Mouse (Mus musculus): ENCODE data around the gene Blmh.

DNA sequence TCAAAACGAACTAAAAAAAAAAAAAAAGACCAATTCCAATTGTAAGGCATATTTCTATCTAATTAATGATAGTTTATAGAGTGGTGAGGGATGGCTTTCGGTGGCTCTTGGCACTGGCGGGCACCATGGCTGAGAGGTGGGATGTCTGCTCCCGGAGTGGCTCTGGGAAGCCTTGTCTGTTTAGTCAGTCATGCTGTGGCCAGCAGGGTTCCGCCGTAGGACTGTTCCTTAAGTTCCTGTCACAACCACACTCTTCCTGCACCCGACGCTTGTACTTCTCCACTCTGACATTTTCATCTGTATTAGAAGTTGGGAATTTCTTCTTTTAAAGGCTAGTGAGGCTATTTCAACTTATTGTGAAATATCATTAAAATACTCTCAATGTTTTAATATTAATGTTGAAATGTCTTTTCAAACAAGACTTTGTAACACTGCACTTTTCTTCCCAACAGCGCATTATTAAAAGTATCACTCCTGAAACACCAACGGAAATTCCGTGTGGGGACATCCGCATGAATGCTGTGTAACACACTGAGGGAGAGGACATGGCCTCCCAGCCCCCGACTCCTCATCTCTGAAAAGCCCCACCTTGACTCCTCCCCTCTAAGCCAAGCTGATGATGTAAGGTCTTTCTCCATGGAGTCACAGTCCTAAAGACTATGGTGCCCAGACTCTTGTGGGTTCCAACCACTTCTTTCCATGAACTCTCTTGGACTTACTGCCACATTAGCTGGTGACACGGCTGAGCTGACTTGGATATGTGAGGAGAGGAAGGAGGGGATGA, 106.7 kb downstream of the Blmh start:
- TF ChIP-seq CTCF (IDR thresholded peaks at IDR 0.05; ENCODE audit: borderline replicate concordance, insufficient read depth, low read length) (no peak), POLR2A (IDR thresholded peaks at IDR 0.05; ENCODE audit: low read depth, low read length) (no peak)

All from embryonic fibroblast, embryonic 13.5 days (primary cell).